Mouse (Mus musculus): ENCODE results near the gene Vmn2r14.
"Not testable (repeated sequence)": the region's sequence is repeated elsewhere in the genome, so short reads cannot be mapped to it uniquely, and the experiment has no call there.

Vmn2r14 gene

DNA sequence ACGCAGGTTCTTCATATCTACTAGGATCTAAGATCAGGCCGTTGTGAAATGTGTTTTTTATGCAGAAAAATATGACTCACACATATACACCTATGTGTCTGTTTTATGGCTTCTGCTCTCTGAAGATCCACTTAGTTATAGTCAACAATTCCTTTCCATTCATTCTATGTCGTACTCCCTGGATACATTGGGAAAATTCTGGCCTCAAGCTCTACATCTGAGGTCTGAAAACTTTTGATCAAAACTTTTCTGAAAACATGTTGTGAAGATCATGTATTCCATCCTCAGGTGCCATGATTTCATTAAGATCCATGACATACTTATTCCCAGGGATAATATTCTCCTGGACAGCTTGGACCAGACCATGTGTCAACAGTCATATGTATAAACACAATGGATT, at the start of gene Vmn2r14:
Gene Vmn2r14, minus strand, starts transcription at position 101 of the 400 bp plus-strand sequence.
- DNase-seq (ENCODE audit: low read depth, low spot score): no peak

- not testable (repeated sequence) for DNase-seq (ENCODE audit: low read depth, low spot score)
Measured at GRCm38 (mm10) chr5:109192099-109192498, 32.4 kb downstream of the Vmn2r14 start, which contains the start of gene Vmn2r13. Gene Vmn2r13, minus strand, starts transcription at chr5:109192199.

GRCm38 (mm10) chr5:109166851-109167250, 57.7 kb downstream of the Vmn2r14 start:
- DNase-seq (ENCODE audit: low read depth, low spot score): not testable (repeated sequence)
